Mouse (Mus musculus) ES-E14 (cell line): Measurements from ENCODE around the gene Arhgap10.

Experiments
- CHD2 ChIP-seq: IDR thresholded peaks from 2 replicates; pipeline ENCODE4 v1.6.1; 2014; ENCODE audit warnings: mild to moderate bottlenecking, low read depth, low read length, inconsistent platforms
- HCFC1 ChIP-seq: IDR thresholded peaks from 2 replicates; pipeline ENCODE4 v1.6.1; 2012; ENCODE audit warnings: low read length, inconsistent platforms, borderline replicate concordance; ENCODE audit not compliant: insufficient read depth
- MAFK ChIP-seq: IDR thresholded peaks from 2 replicates; pipeline ENCODE4 v1.6.1; 2014; ENCODE audit warnings: mild to moderate bottlenecking, low read depth, low read length, inconsistent platforms; ENCODE audit not compliant: insufficient read depth
- ZC3H11A ChIP-seq: IDR thresholded peaks from 2 replicates; pipeline ENCODE4 v1.6.1; 2012; ENCODE audit warnings: low read depth, mild to moderate bottlenecking, inconsistent platforms, low read length, borderline replicate concordance
- ZNF384 ChIP-seq: IDR thresholded peaks from 2 replicates; pipeline ENCODE4 v1.6.1; 2012; ENCODE audit warnings: low read depth, low read length, inconsistent platforms

GRCm38 (mm10) chr8:77318590-77318989 lies 199.2 kb downstream of the Arhgap10 start:
- TF ChIP-seq ZNF384 (no peak), CHD2 (no peak), HCFC1 (no peak), MAFK (no peak), ZC3H11A (no peak)
